Comparison of ENCODE assay signal across 13 mouse cellular contexts in genomic region chr7:30531291-30531815, GRCm38 (mm10). TPM values are rescaled to one million over a fixed set of nuclear protein-coding genes. Genes with fewer than 3 reads are reported as not detected.
A peak's percentile ranks its signal among the peaks of the same experiment; 100 is the strongest.
DNase-seq lines count a peak whose midpoint lies in the region; ATAC-seq and TF ChIP-seq lines count a peak whose summit lies in the region.
"Had no signal": no experiment of that assay in that cellular context is flagged by ENCODE, and none has a peak within 500 bp of the region (broad histone marks: within the 10 kb centered on the region; RNA-seq: fewer than 3 reads in every experiment).

No protein-coding gene starts in this region.

- TF ChIP-seq EP300 in liver, postnatal 0 days (IDR thresholded peaks at IDR 0.05; ENCODE audit: low read depth), result no peak

- no peaks in the 10 kb centered on the region for H3K27me3 ChIP-seq in forebrain, embryonic 12.5 days
- no peaks in the 10 kb centered on the region for H3K27me3 ChIP-seq in forebrain, embryonic 16.5 days (replicated peaks; ENCODE audit: control insufficient read depth, insufficient read depth, low read length)
- no peaks in the 10 kb centered on the region for H3K27me3 ChIP-seq in liver, embryonic 11.5 days (replicated peaks; ENCODE audit: control insufficient read depth, insufficient read depth, low read length)
- no peaks in the 10 kb centered on the region for H3K27me3 ChIP-seq in liver, postnatal 0 days (ENCODE audit: insufficient read depth, low read length)
- H3K27me3 ChIP-seq in intestine, embryonic 15.5 days (replicated peaks), result no peaks in the 10 kb centered on the region
- no peaks in the 10 kb centered on the region for H3K27me3 ChIP-seq in neural tube, embryonic 15.5 days (replicated peaks)
- H3K27me3 ChIP-seq: Patski had no signal

- no peak overlapping the region for H3K4me3 ChIP-seq in forebrain, embryonic 12.5 days (replicated peaks)
- H3K4me3 ChIP-seq in forebrain, embryonic 16.5 days (replicated peaks; ENCODE audit: low read length), result no peak overlapping the region
- H3K4me3 ChIP-seq in liver, embryonic 11.5 days (ENCODE audit: low read depth, low read length), result no peak overlapping the region
- no peak overlapping the region for H3K4me3 ChIP-seq in liver, postnatal 0 days (ENCODE audit: low read depth, low read length)
- H3K4me3 ChIP-seq in intestine, embryonic 15.5 days (replicated peaks), result no peak overlapping the region
- no peak overlapping the region for H3K4me3 ChIP-seq in neural tube, embryonic 15.5 days (replicated peaks)

- peaks cover 66% of the 10 kb centered on the region for H3K36me3 ChIP-seq in forebrain, embryonic 12.5 days (replicated peaks)
- peaks cover 37% of the 10 kb centered on the region for H3K36me3 ChIP-seq in forebrain, embryonic 16.5 days (ENCODE audit: control insufficient read depth, insufficient read depth)
- H3K36me3 ChIP-seq in liver, embryonic 11.5 days (ENCODE audit: control insufficient read depth, insufficient read depth, low read length), result peaks cover 14% of the 10 kb centered on the region
- H3K36me3 ChIP-seq in liver, postnatal 0 days (replicated peaks; ENCODE audit: insufficient read depth, low read length), result peaks cover 27% of the 10 kb centered on the region
- H3K36me3 ChIP-seq in intestine, embryonic 15.5 days, result peaks cover 20% of the 10 kb centered on the region
- H3K36me3 ChIP-seq in neural tube, embryonic 15.5 days, result peaks cover 64% of the 10 kb centered on the region

- no peak for TF ChIP-seq CTCF in liver, postnatal 0 days (IDR thresholded peaks at IDR 0.05; ENCODE audit: low read depth)

- DNase-seq in liver, embryonic 11.5 days (ENCODE audit: low spot score), result no peak
- DNase-seq in liver, postnatal 0 days, result no peak
- DNase-seq in adrenal gland, postnatal 4 days (ENCODE audit: low spot score in 2 of 2), result no peak
- DNase-seq: adrenal gland, postnatal 25 days; cerebellum, postnatal 36 days; layer of hippocampus, postnatal 36 days; lung, postnatal 10 days had no signal

- WGBS in forebrain, embryonic 12.5 days, result 83% methylated on average over 9 of the region's 9 CpGs
- WGBS in forebrain, embryonic 16.5 days, result 80% methylated on average over 9 of the region's 9 CpGs
- WGBS in liver, embryonic 11.5 days, result 76% methylated on average over 9 of the region's 9 CpGs
- 80% methylated on average over 9 of the region's 9 CpGs for WGBS in liver, postnatal 0 days (ENCODE audit: insufficient replicate concordance)
- WGBS in intestine, embryonic 15.5 days, result 77% methylated on average over 9 of the region's 9 CpGs
- 84% methylated on average over 9 of the region's 9 CpGs for WGBS in neural tube, embryonic 15.5 days

- no peaks in the 10 kb centered on the region for H3K9me3 ChIP-seq in forebrain, embryonic 12.5 days
- no peaks in the 10 kb centered on the region for H3K9me3 ChIP-seq in forebrain, embryonic 16.5 days (ENCODE audit: control insufficient read depth, low read length)
- no peaks in the 10 kb centered on the region for H3K9me3 ChIP-seq in liver, embryonic 11.5 days (ENCODE audit: control insufficient read depth, low read length)
- no peaks in the 10 kb centered on the region for H3K9me3 ChIP-seq in liver, postnatal 0 days (ENCODE audit: low read length)
- H3K9me3 ChIP-seq in intestine, embryonic 15.5 days, result no peaks in the 10 kb centered on the region
- H3K9me3 ChIP-seq in neural tube, embryonic 15.5 days (replicated peaks), result no peaks in the 10 kb centered on the region

- H3K27ac ChIP-seq in forebrain, embryonic 12.5 days, result no peak overlapping the region
- H3K27ac ChIP-seq in forebrain, embryonic 16.5 days (ENCODE audit: low read length), result no peak overlapping the region
- H3K27ac ChIP-seq in liver, embryonic 11.5 days (ENCODE audit: low read depth, low read length), result no peak overlapping the region
- no peak overlapping the region for H3K27ac ChIP-seq in liver, postnatal 0 days (ENCODE audit: low read depth)
- no peak overlapping the region for H3K27ac ChIP-seq in intestine, embryonic 15.5 days
- no peak overlapping the region for H3K27ac ChIP-seq in neural tube, embryonic 15.5 days (replicated peaks)

- H3K9ac ChIP-seq in forebrain, embryonic 12.5 days, result 0 out of 2 replicates have a peak overlapping the region, but pooled peaks have one; percentile 18
- H3K9ac ChIP-seq in forebrain, embryonic 16.5 days (replicated peaks; ENCODE audit: low read depth, low read length), result no peak overlapping the region
- H3K9ac ChIP-seq in liver, embryonic 11.5 days (ENCODE audit: low read depth, low read length), result 0 out of 2 replicates have a peak overlapping the region, but pooled peaks have one; percentile 9
- H3K9ac ChIP-seq in liver, postnatal 0 days (replicated peaks), result no peak overlapping the region
- no peak overlapping the region for H3K9ac ChIP-seq in intestine, embryonic 15.5 days
- peak overlapping the region; percentile 28; the same call in 1 of the 2 replicates for H3K9ac ChIP-seq in neural tube, embryonic 15.5 days (replicated peaks)

- H3K4me1 ChIP-seq in forebrain, embryonic 12.5 days, result peaks cover 45% of the 10 kb centered on the region
- peaks cover 35% of the 10 kb centered on the region for H3K4me1 ChIP-seq in forebrain, embryonic 16.5 days (replicated peaks; ENCODE audit: control insufficient read depth, insufficient read depth, low read length)
- H3K4me1 ChIP-seq in liver, embryonic 11.5 days (replicated peaks; ENCODE audit: control insufficient read depth, insufficient read depth, low read length), result peaks cover 14% of the 10 kb centered on the region
- H3K4me1 ChIP-seq in liver, postnatal 0 days (ENCODE audit: insufficient read depth), result peaks cover 14% of the 10 kb centered on the region
- H3K4me1 ChIP-seq in intestine, embryonic 15.5 days (replicated peaks), result peaks cover 21% of the 10 kb centered on the region
- peaks cover 50% of the 10 kb centered on the region for H3K4me1 ChIP-seq in neural tube, embryonic 15.5 days

- H3K4me2 ChIP-seq in forebrain, embryonic 12.5 days, result peak overlapping the region; percentile 16; the same call in 1 of the 2 replicates
- no peak overlapping the region for H3K4me2 ChIP-seq in forebrain, embryonic 16.5 days (ENCODE audit: low read length)
- no peak overlapping the region for H3K4me2 ChIP-seq in liver, embryonic 11.5 days
- no peak overlapping the region for H3K4me2 ChIP-seq in liver, postnatal 0 days (ENCODE audit: low read depth, low read length)
- H3K4me2 ChIP-seq in intestine, embryonic 15.5 days (replicated peaks), result 0 out of 2 replicates have a peak overlapping the region, but pooled peaks have one; percentile 19
- peak overlapping the region; percentile 86; the same call in 1 of the 2 replicates for H3K4me2 ChIP-seq in neural tube, embryonic 15.5 days

- no peak for ATAC-seq in forebrain, embryonic 12.5 days (ENCODE audit: low FRiP score)
- ATAC-seq in forebrain, embryonic 16.5 days, result no peak
- ATAC-seq in liver, embryonic 11.5 days (replicated peaks; ENCODE audit: low FRiP score), result no peak
- no peak for ATAC-seq in liver, postnatal 0 days
- no peak for ATAC-seq in intestine, embryonic 15.5 days
- no peak for ATAC-seq in neural tube, embryonic 15.5 days (ENCODE audit: low FRiP score)
- ATAC-seq in activated CD4-positive, CD25-positive, alpha-beta regulatory T cell, adult 4 months, result no peak
- ATAC-seq: Patski had no signal

RNA-seq across cellular contexts. Expression of gene Arhgap33, which starts 3.5 kb away (rescaled TPM):
- polyA plus RNA-seq in forebrain, embryonic 12.5 days (2016; fragmentation: Nextera tagmentation; extraction: Ambion mirVana), result 89.4 and 98.9 TPM in 2 replicates
- polyA plus RNA-seq in forebrain, embryonic 16.5 days (2015; fragmentation: Nextera tagmentation; extraction: Ambion mirVana), result 122 and 148 TPM in 2 replicates
- polyA plus RNA-seq in liver, embryonic 11.5 days (2014; fragmentation: Nextera tagmentation; extraction: Ambion mirVana), result 7.1 and 7.5 TPM in 2 replicates
- 1.0 and 1.1 TPM in 2 replicates for polyA plus RNA-seq in liver, postnatal 0 days (2015; fragmentation: Nextera tagmentation; extraction: Ambion mirVana)
- 7.4 and 7.8 TPM in 2 replicates for polyA plus RNA-seq in intestine, embryonic 15.5 days (2015; fragmentation: Nextera tagmentation; extraction: Ambion mirVana)
- 78.7 and 91.1 TPM in 2 replicates for polyA plus RNA-seq in neural tube, embryonic 15.5 days (2015; fragmentation: Nextera tagmentation; extraction: Ambion mirVana)
- 1 to 10 TPM; 1.0 to 1.1 TPM for polyA plus RNA-seq in activated CD4-positive, CD25-positive, alpha-beta regulatory T cell, adult 4 months (2017; shearing (Covaris generic))
- 10 to 100 TPM; 19.3 to 22.9 TPM for total RNA-seq in adrenal gland, postnatal 4 days (2021)

RNA-seq across cellular contexts. Expression of gene Hspb6, which starts 20.6 kb away (rescaled TPM):
- polyA plus RNA-seq in forebrain, embryonic 12.5 days (2016; fragmentation: Nextera tagmentation; extraction: Ambion mirVana), result 7.9 and 8.4 TPM in 2 replicates
- polyA plus RNA-seq in forebrain, embryonic 16.5 days (2015; fragmentation: Nextera tagmentation; extraction: Ambion mirVana), result 9.3 and 11.1 TPM in 2 replicates
- polyA plus RNA-seq in liver, embryonic 11.5 days (2014; fragmentation: Nextera tagmentation; extraction: Ambion mirVana), result 3.9 and 5.4 TPM in 2 replicates
- polyA plus RNA-seq in liver, postnatal 0 days (2015; fragmentation: Nextera tagmentation; extraction: Ambion mirVana), result 4.9 and 6.6 TPM in 2 replicates
- polyA plus RNA-seq in intestine, embryonic 15.5 days (2015; fragmentation: Nextera tagmentation; extraction: Ambion mirVana), result 37.8 and 41.5 TPM in 2 replicates
- 8.6 and 11.7 TPM in 2 replicates for polyA plus RNA-seq in neural tube, embryonic 15.5 days (2015; fragmentation: Nextera tagmentation; extraction: Ambion mirVana)
- 1 to 10 TPM; 1.8 to 2.5 TPM for polyA plus RNA-seq in activated CD4-positive, CD25-positive, alpha-beta regulatory T cell, adult 4 months (2017; shearing (Covaris generic))
- 10 to 100 TPM; 36.3 to 45.7 TPM for total RNA-seq in adrenal gland, postnatal 4 days (2021)

RNA-seq across cellular contexts. Expression of gene Proser3, which starts 20.7 kb away (rescaled TPM):
- polyA plus RNA-seq in forebrain, embryonic 12.5 days (2016; fragmentation: Nextera tagmentation; extraction: Ambion mirVana), result 16.1 and 18.6 TPM in 2 replicates
- 8.8 and 13.5 TPM in 2 replicates for polyA plus RNA-seq in forebrain, embryonic 16.5 days (2015; fragmentation: Nextera tagmentation; extraction: Ambion mirVana)
- polyA plus RNA-seq in liver, embryonic 11.5 days (2014; fragmentation: Nextera tagmentation; extraction: Ambion mirVana), result 10.7 and 13.0 TPM in 2 replicates
- 0.53 and 1.1 TPM in 2 replicates for polyA plus RNA-seq in liver, postnatal 0 days (2015; fragmentation: Nextera tagmentation; extraction: Ambion mirVana)
- polyA plus RNA-seq in intestine, embryonic 15.5 days (2015; fragmentation: Nextera tagmentation; extraction: Ambion mirVana), result 8.7 and 10.0 TPM in 2 replicates
- 7.9 and 8.6 TPM in 2 replicates for polyA plus RNA-seq in neural tube, embryonic 15.5 days (2015; fragmentation: Nextera tagmentation; extraction: Ambion mirVana)
- polyA plus RNA-seq in activated CD4-positive, CD25-positive, alpha-beta regulatory T cell, adult 4 months (2017; shearing (Covaris generic)), result 1 to 10 TPM; 2.5 to 4.8 TPM
- 10 to 100 TPM; 12.9 to 16.3 TPM for total RNA-seq in adrenal gland, postnatal 4 days (2021)

RNA-seq across cellular contexts. Expression of gene Lin37, which starts 28.3 kb away (rescaled TPM):
- 51.7 and 63.1 TPM in 2 replicates for polyA plus RNA-seq in forebrain, embryonic 12.5 days (2016; fragmentation: Nextera tagmentation; extraction: Ambion mirVana)
- polyA plus RNA-seq in forebrain, embryonic 16.5 days (2015; fragmentation: Nextera tagmentation; extraction: Ambion mirVana), result 52.9 and 55.1 TPM in 2 replicates
- 38.7 and 41.0 TPM in 2 replicates for polyA plus RNA-seq in liver, embryonic 11.5 days (2014; fragmentation: Nextera tagmentation; extraction: Ambion mirVana)
- polyA plus RNA-seq in liver, postnatal 0 days (2015; fragmentation: Nextera tagmentation; extraction: Ambion mirVana), result 16.0 and 18.9 TPM in 2 replicates
- polyA plus RNA-seq in intestine, embryonic 15.5 days (2015; fragmentation: Nextera tagmentation; extraction: Ambion mirVana), result 46.3 and 48.4 TPM in 2 replicates
- polyA plus RNA-seq in neural tube, embryonic 15.5 days (2015; fragmentation: Nextera tagmentation; extraction: Ambion mirVana), result 55.6 and 61.8 TPM in 2 replicates
- 100 to 1,000 TPM in 1 of 2 experiments, 10 to 100 TPM in 1; 93.6 to 106 TPM for polyA plus RNA-seq in activated CD4-positive, CD25-positive, alpha-beta regulatory T cell, adult 4 months (2017; shearing (Covaris generic))
- 10 to 100 TPM; 67.7 to 78.0 TPM for total RNA-seq in adrenal gland, postnatal 4 days (2021)

RNA-seq across cellular contexts. Expression of gene U2af1l4, which starts 31.7 kb away (rescaled TPM):
- 88.1 and 95.7 TPM in 2 replicates for polyA plus RNA-seq in forebrain, embryonic 12.5 days (2016; fragmentation: Nextera tagmentation; extraction: Ambion mirVana)
- polyA plus RNA-seq in forebrain, embryonic 16.5 days (2015; fragmentation: Nextera tagmentation; extraction: Ambion mirVana), result 107 and 111 TPM in 2 replicates
- polyA plus RNA-seq in liver, embryonic 11.5 days (2014; fragmentation: Nextera tagmentation; extraction: Ambion mirVana), result 71.0 and 73.1 TPM in 2 replicates
- polyA plus RNA-seq in liver, postnatal 0 days (2015; fragmentation: Nextera tagmentation; extraction: Ambion mirVana), result 34.4 and 34.8 TPM in 2 replicates
- polyA plus RNA-seq in intestine, embryonic 15.5 days (2015; fragmentation: Nextera tagmentation; extraction: Ambion mirVana), result 73.4 and 76.6 TPM in 2 replicates
- 84.2 and 95.2 TPM in 2 replicates for polyA plus RNA-seq in neural tube, embryonic 15.5 days (2015; fragmentation: Nextera tagmentation; extraction: Ambion mirVana)
- polyA plus RNA-seq in activated CD4-positive, CD25-positive, alpha-beta regulatory T cell, adult 4 months (2017; shearing (Covaris generic)), result 10 to 100 TPM; 55.1 to 58.9 TPM
- total RNA-seq in adrenal gland, postnatal 4 days (2021), result 10 to 100 TPM; 70.4 to 75.2 TPM

Comparison
In these comparisons a context has a peak if more than half of its experiments do, and no peak if none do; other contexts are left out.
1. H3K4me2 ChIP-seq: peak in forebrain, embryonic 12.5 days (single experiment), intestine, embryonic 15.5 days (single experiment) and neural tube, embryonic 15.5 days (single experiment); none in forebrain, embryonic 16.5 days (single experiment), liver, embryonic 11.5 days (single experiment) and liver, postnatal 0 days (single experiment).
2. H3K9ac ChIP-seq: peak in forebrain, embryonic 12.5 days (single experiment), liver, embryonic 11.5 days (single experiment) and neural tube, embryonic 15.5 days (single experiment); none in forebrain, embryonic 16.5 days (single experiment), liver, postnatal 0 days (single experiment) and intestine, embryonic 15.5 days (single experiment).